Mouse (Mus musculus) liver, postnatal 0 days (tissue): Measurements from ENCODE around the gene Gria1. TPM values are rescaled to one million over a fixed set of nuclear protein-coding genes. Genes with fewer than 3 reads are reported as not detected.

ENCODE experiments used
- ATAC-seq: fragments of 200-750 bp; cut with Nextera tagmentation; 2 replicates; pipeline ENCODE4 v1.8.0; 2017; ENCODE audit warnings: mild to moderate bottlenecking, moderate library complexity
- DNase-seq: peaks from one replicate; pipeline ENCODE4 v3.0.0-alpha.2; 2016
- H3K27ac ChIP-seq: fragments of 300-500 bp; sonication (generic); 2 replicates; pipeline ENCODE4 v1.5.1; 2014; ENCODE audit warnings: antibody characterized with exemption, moderate library complexity, mild to moderate bottlenecking, low read depth
- H3K27me3 ChIP-seq: fragments of 300-500 bp; sonication (generic); 2 replicates; pipeline ENCODE4 v1.6.1; 2014; ENCODE audit warnings: low read length, control low read depth, mixed read lengths; ENCODE audit not compliant: insufficient read depth
- H3K36me3 ChIP-seq: fragments of 300-500 bp; sonication (generic); replicated peaks from 2 replicates; pipeline ENCODE4 v1.6.1; 2014; ENCODE audit warnings: mild to moderate bottlenecking, control low read depth, low read length, moderate library complexity, mixed read lengths; ENCODE audit not compliant: insufficient read depth
- H3K4me1 ChIP-seq: fragments of 300-500 bp; sonication (generic); 2 replicates; pipeline ENCODE4 v1.6.1; 2014; ENCODE audit warnings: antibody characterized with exemption, mild to moderate bottlenecking, control low read depth; ENCODE audit not compliant: insufficient read depth
- H3K4me2 ChIP-seq: fragments of 300-500 bp; sonication (generic); 2 replicates; pipeline ENCODE4 v1.6.1; 2014; ENCODE audit warnings: low read depth, mild to moderate bottlenecking, low read length, moderate library complexity, mixed read lengths
- H3K4me3 ChIP-seq: fragments of 300-500 bp; sonication (generic); 2 replicates; pipeline ENCODE4 v1.5.1; 2014; ENCODE audit warnings: low read depth, low read length
- H3K9ac ChIP-seq: fragments of 300-500 bp; sonication (generic); replicated peaks from 2 replicates; pipeline ENCODE4 v1.6.1; 2014; ENCODE audit warnings: mild to moderate bottlenecking, moderate library complexity
- H3K9me3 ChIP-seq: fragments of 300-500 bp; sonication (generic); 2 replicates; pipeline ENCODE4 v1.6.1; 2016; ENCODE audit warnings: mild to moderate bottlenecking, control low read depth, low read length, mixed read lengths
- CTCF ChIP-seq: sonication (generic); IDR thresholded peaks from 2 replicates; pipeline ENCODE4 v1.5.1; 2016; ENCODE audit warnings: antibody characterized with exemption, low read depth
- EP300 ChIP-seq: IDR thresholded peaks from 2 replicates; pipeline ENCODE4 v1.6.1; 2016; ENCODE audit warnings: antibody characterized with exemption, low read depth, mild to moderate bottlenecking
- WGBS: fragments of 180-500 bp; shearing (Covaris S2); extraction: QIAGEN DNeasy Blood & Tissue Kit; methylation state at CpG from one replicate; pipeline ENCODE4 v1.1.7; 2014; ENCODE audit not compliant: insufficient replicate concordance; 5-methylcytosine and 5-hydroxymethylcytosine counted together
- polyA plus RNA-seq: library from polyadenylated mRNA; unstranded; fragments of >200 nt; fragmentation: Nextera tagmentation; extraction: Ambion mirVana; gene quantifications from 2 replicates; pipeline ENCODE4 v1.2.1, GENCODE M21; 2015

The Gria1 gene
- polyA plus RNA-seq, 1 experiment from 2014 or later = not detected

GRCm38 (mm10) chr11:57103751-57104254, 92.6 kb downstream of the Gria1 start:
- 65% methylated on average over 5 of the region's 5 CpGs for WGBS
- Histone ChIP-seq H3K4me3 (no peak overlapping the region), H3K4me2 (no peak overlapping the region), H3K36me3 (no peaks in the 10 kb centered on the region), H3K27me3 (no peaks in the 10 kb centered on the region), H3K9ac (no peak overlapping the region), H3K4me1 (no peaks in the 10 kb centered on the region), H3K9me3 (no peaks in the 10 kb centered on the region), H3K27ac (no peak overlapping the region)
- TF ChIP-seq EP300 (no peak), CTCF (no peak)
- ATAC-seq (no peak), DNase-seq (no peak)

DNA sequence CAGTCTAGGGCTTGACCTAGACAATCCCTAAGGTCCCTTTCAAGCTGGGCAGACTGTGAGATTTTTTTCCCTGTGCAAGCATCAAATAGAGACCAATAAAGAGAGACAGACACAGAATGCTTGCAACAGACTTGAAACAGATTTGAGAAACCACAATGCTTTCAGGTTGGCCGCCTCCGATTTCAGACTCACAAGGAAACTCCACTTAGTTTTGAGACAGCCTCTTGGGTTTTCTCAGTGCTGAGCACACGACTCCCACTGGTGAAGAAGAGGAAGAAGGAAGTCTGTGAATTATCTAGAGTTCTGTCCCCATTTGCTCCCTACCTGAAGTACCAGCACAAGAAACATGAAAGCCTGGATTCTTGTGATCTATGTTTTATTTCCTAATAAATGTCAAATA, 94.5 kb downstream of the Gria1 start:
- no peak for ATAC-seq
- no peak overlapping the region for H3K4me3 ChIP-seq
- H3K27me3 ChIP-seq = no peaks in the 10 kb centered on the region
- H3K27ac ChIP-seq = no peak overlapping the region
- TF ChIP-seq CTCF (no peak), EP300 (no peak)
- no peaks in the 10 kb centered on the region for H3K4me1 ChIP-seq
- no peaks in the 10 kb centered on the region for H3K9me3 ChIP-seq
- DNase-seq = no peak
- 68% methylated on average over 3 of the region's 3 CpGs for WGBS
- no peak overlapping the region for H3K4me2 ChIP-seq
- H3K36me3 ChIP-seq = no peaks in the 10 kb centered on the region
- H3K9ac ChIP-seq = no peak overlapping the region

DNA sequence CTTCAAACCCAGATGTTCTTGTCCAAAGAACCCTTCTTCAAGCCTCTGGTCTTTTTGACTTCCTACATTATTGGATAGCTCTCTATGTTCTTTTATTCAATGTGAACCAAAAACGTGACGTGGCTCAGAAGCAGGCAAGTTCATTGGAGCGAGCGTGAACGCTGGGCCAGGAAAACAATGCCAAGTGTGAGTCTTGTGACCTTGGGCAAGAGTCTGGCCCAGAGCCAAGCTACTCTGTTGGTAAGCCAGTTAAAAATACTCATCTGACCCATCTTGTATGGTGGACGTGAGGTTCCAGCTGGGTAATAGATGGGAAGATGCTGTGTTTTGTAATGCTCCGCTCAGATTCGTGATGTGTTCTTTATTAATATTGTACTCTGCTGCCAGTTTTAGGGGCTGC, 101.2 kb downstream of the Gria1 start:
- no peaks in the 10 kb centered on the region for H3K9me3 ChIP-seq
- TF ChIP-seq CTCF = no peak
- TF ChIP-seq EP300 = no peak

GRCm38 (mm10) chr11:57114410-57114809, 103.2 kb downstream of the Gria1 start:
- Histone ChIP-seq H3K36me3 (no peaks in the 10 kb centered on the region), H3K4me1 (no peaks in the 10 kb centered on the region), H3K9me3 (no peaks in the 10 kb centered on the region), H3K4me3 (no peak overlapping the region), H3K27ac (no peak overlapping the region), H3K4me2 (no peak overlapping the region), H3K27me3 (no peaks in the 10 kb centered on the region), H3K9ac (no peak overlapping the region)
- DNase-seq (no peak), ATAC-seq (no peak)
- WGBS = 77% methylated on average over 5 of the region's 5 CpGs
- TF ChIP-seq EP300 (no peak), CTCF (no peak)

More for the DNA sequence above, 101.2 kb downstream of the Gria1 start:
- Histone ChIP-seq H3K4me1 (no peaks in the 10 kb centered on the region), H3K27ac (no peak overlapping the region), H3K27me3 (no peaks in the 10 kb centered on the region), H3K36me3 (no peaks in the 10 kb centered on the region), H3K4me3 (no peak overlapping the region), H3K9ac (no peak overlapping the region), H3K4me2 (no peak overlapping the region)
- 87% methylated on average over 8 of the region's 8 CpGs for WGBS
- ATAC-seq (no peak), DNase-seq (no peak)

DNA sequence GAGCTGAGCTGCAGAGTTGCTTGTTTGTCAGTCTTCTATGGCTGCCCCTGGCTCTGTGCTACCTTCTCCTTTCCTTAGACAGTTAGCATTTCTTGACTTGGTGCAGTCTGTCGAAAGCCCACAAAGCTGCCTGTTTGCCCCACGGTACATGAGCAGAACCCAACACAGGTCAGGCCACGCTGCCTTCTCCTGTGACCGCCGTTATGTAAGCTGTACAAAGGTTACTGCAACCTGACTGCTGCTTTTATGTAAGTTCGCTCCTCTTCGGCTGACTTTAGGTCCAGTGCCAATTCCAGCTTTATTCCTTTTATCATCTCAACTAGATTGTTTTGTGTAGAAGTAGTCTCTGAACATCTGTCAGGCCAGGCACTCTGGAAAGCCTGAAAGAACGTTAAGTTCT, 115.9 kb downstream of the Gria1 start:
- 56% methylated on average over 8 of the region's 8 CpGs for WGBS

GRCm38 (mm10) chr11:57140162-57140780, 129.1 kb downstream of the Gria1 start:
- H3K36me3 ChIP-seq = no peaks in the 10 kb centered on the region
- TF ChIP-seq EP300 (no peak), CTCF (no peak)
- no peaks in the 10 kb centered on the region for H3K4me1 ChIP-seq
- no peak for DNase-seq
- no peaks in the 10 kb centered on the region for H3K9me3 ChIP-seq
- H3K4me2 ChIP-seq = no peak overlapping the region
- no peak overlapping the region for H3K9ac ChIP-seq
- no peak overlapping the region for H3K4me3 ChIP-seq
- no peaks in the 10 kb centered on the region for H3K27me3 ChIP-seq
- H3K27ac ChIP-seq = no peak overlapping the region
- 81% methylated on average over 14 of the region's 14 CpGs for WGBS
- ATAC-seq = no peak

More for the DNA sequence above, 115.9 kb downstream of the Gria1 start:
- H3K4me1 ChIP-seq = no peaks in the 10 kb centered on the region
- no peaks in the 10 kb centered on the region for H3K27me3 ChIP-seq
- no peak for DNase-seq
- no peak overlapping the region for H3K4me2 ChIP-seq
- no peak overlapping the region for H3K27ac ChIP-seq
- H3K4me3 ChIP-seq = no peak overlapping the region
- H3K36me3 ChIP-seq = no peaks in the 10 kb centered on the region
- TF ChIP-seq CTCF = no peak
- no peak for TF ChIP-seq EP300
- no peaks in the 10 kb centered on the region for H3K9me3 ChIP-seq
- ATAC-seq = no peak
- no peak overlapping the region for H3K9ac ChIP-seq
